Mouse (Mus musculus): Measurements from ENCODE around the gene Csk.

Csk gene

GRCm38 (mm10) chr9:57656631-57657350 is 3.4 kb upstream of the Csk start:
- DNase-seq (ENCODE audit: low spot score), result no peak

- DNase-seq (ENCODE audit: low spot score), result peak; percentile 99
Measured at GRCm38 (mm10) chr9:57655749-57656148, 2.3 kb upstream of the Csk start.

GRCm38 (mm10) chr9:57654966-57655365 is 1.5 kb upstream of the Csk start:
- DNase-seq (ENCODE audit: low spot score), result no peak

- DNase-seq (ENCODE audit: low spot score), result peak; percentile 59
Measured at GRCm38 (mm10) chr9:57652855-57653254, 576 bp downstream of the Csk start.

DNA sequence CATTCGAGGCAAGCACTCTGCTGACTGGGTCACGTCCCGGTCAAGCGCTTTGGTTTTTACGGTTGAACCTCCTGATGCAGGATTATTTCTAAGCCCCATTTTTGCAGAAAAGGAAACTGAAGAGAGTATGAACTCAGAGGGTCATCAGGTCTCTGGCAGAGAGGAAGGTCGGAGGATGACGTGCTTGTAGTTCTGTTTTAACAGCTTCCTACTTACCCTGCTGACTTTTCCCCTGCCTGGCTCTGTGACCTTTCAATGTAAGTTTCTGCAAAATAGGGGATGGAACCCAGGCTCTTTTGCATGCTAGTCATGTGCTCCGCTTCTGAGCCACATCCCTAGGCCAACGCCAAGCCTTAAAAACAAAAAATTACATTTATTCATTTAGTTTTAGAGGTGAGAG is 1.1 kb downstream of the Csk start:
- no peak for DNase-seq (ENCODE audit: low spot score)

DNA sequence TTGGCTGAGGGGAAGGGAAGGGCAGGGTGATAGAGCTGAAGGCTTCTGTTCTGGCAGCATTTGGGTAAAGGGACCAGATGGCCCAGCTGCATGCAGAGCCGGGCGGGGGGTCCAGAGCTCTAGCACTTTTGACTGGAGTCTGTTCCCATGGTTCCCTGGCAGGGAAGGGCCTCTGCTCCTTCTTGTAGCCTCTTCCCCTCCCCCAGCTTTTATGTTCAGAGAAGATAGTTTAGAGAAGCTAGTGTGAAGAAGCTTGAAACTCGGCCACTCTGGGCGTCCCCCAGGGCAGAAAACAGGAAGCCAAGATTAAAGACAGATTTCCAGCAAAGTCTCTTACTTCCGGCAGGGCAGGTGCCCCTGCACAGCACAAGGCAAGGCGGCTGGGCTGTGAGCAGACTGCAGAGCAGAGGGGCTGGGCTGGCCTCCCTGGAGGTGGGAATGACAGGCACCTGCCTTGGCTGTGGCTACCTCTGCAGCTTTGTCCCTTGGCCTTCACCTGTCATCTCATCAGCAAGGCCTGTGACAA is 2.6 kb downstream of the Csk start:
- DNase-seq (ENCODE audit: low spot score), result peak; percentile 42

GRCm38 (mm10) chr9:57650130-57650785 is 3.2 kb downstream of the Csk start:
- DNase-seq (ENCODE audit: low spot score), result no peak

- no peak for DNase-seq (ENCODE audit: low spot score)
Measured at GRCm38 (mm10) chr9:57647286-57648108, 5.9 kb downstream of the Csk start.

DNA sequence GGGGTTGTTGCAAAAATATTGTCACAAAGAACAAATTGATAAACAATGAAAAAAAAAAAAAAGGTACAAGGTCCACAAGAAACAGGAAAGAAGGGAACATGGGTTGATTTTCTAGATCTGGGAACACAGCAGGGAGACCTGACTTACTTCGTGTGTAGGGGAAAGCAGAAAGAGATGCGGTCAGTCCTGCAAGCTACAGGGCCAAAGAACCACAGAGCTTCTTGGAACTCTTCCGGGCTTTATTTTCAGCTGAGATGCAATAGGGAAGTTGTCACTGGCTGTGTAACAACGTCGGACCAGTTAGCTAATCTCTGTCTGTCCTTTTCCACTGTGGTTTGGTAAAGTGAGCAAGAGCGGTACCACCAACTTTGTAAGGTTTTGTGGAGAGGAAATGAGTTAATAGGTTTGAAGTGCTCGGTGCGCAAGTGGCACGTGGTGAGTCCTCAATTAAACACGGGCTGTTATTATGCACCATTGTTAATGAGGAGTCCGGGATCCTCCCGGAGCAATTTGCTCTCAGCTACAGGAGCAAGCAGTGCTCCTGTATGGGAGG is 6.8 kb downstream of the Csk start:
- DNase-seq (ENCODE audit: low spot score), result no peak

- DNase-seq (ENCODE audit: low spot score), result peak; percentile 93
Measured at GRCm38 (mm10) chr9:57644944-57645893, 8.2 kb downstream of the Csk start.

- DNase-seq (ENCODE audit: low spot score), result peak; percentile 49
Measured at GRCm38 (mm10) chr9:57644442-57644943, 8.9 kb downstream of the Csk start.

- no peak for DNase-seq (ENCODE audit: low spot score)
Measured at GRCm38 (mm10) chr9:57643856-57644180, 9.6 kb downstream of the Csk start.

DNA sequence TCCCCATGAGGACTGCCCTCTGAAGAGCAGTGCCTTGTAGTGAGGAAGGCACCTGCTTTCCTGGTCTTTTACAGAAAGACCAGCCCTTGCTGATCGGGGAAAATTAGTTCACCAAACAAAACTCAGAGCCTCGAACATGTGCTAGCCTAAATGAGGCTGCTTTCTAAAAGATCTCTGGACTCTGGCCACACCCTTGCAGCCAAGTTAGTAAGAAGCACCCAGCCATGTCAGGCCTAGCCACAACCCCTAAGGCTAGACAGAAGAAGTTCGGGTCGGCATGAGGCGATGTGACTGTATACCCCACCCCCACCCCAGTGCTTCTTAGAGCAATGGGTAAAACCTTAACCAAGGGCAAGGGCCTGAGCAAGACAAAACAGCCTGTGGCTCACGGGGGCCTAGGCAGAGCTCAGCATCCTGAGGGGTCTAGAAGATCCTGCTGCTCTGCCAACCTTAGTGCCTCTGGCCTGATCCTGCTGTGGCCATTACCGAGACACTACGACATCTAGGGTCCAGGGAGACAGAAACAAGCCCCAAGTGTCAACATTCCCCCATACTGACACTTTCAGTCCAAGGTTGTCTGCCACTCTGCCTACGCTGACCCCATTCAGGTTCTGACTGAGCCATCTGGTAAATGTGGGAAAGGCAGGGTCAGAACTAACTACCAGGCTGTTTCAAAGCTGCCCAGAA is 10.1 kb downstream of the Csk start:
- no peak for DNase-seq (ENCODE audit: low spot score)

DNA sequence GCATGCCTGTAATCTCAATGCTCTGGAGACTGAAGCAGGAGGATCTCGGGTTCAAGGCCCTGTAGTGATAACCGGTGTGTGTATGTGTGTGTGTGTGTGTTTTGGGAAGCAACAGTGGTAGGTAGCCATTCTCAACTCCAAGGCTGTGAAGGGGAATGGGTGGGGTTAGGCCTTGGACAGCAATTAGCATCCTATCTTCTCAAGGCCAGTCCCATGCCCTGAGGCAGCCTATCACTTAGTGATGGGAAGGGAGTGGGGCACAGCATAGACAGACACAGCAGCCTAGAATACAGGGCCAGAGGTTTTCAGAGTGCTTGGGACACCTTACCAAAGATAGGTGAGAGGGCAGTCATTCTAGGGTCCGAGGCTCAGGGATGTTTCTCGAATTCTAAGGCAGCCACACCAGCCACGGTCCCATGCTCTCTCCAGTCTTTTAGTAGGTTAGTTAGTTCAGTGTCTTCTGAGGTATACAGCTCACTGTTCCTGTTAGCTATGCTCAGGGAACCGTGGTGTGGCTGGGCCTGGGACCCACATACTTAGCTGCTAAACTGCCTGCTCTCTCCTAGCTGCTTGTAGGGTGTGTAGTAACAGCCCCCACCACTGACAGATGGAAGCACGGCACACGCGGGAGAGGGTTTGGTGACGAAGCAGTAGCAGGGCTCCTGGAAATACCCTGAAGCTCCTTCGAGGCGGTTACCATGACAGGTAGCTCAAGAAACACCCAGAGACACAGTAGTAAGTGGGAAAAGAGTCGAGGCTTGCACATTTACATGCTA is 11.5 kb downstream of the Csk start:
- DNase-seq (ENCODE audit: low spot score), result no peak

DNA sequence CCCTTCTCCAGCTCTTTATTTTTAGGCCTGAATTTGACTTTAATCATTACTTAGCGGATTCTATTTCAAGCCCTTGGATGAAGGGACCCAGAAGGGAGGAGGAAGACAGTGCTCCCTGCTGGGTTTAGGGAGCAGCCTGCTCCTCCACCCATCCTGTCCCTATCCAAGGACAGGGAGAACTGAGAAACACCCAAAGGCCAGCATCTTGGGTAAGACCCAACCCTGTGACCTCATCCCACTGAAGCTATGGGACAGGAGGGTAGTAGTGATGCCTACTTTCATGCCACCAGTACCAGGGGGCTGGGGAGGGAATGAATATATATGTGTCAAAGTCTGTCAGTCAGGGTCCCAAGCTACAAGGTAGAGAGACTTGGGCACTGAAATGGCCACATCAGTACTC is 12.4 kb downstream of the Csk start:
- DNase-seq (ENCODE audit: low spot score), result no peak

GRCm38 (mm10) chr9:57640384-57640783 is 13.0 kb downstream of the Csk start:
- DNase-seq (ENCODE audit: low spot score), result no peak

- DNase-seq (ENCODE audit: low spot score), result no peak
Measured at GRCm38 (mm10) chr9:57639661-57640328, 13.6 kb downstream of the Csk start.

GRCm38 (mm10) chr9:57638651-57639459 is 14.6 kb downstream of the Csk start:
- no peak for DNase-seq (ENCODE audit: low spot score)

Measured in embryo, embryonic 10.5 days (tissue).